Mouse (Mus musculus) hindbrain, embryonic 14.5 days (tissue): ENCODE data around the gene Dyrk1a. TPM values are rescaled to one million over a fixed set of nuclear protein-coding genes. Genes with fewer than 3 reads are reported as not detected.

Experiments used
- ATAC-seq: fragments of 200-750 bp; cut with Nextera tagmentation; 2 replicates; pipeline ENCODE4 v1.8.0; 2017; ENCODE audit warnings: moderate number of reproducible peaks, mild to moderate bottlenecking, moderate TSS enrichment, moderate library complexity; ENCODE audit not compliant: low FRiP score
- DNase-seq: peaks from one replicate; pipeline ENCODE4 v3.0.0-alpha.2; 2015; ENCODE audit warnings: low spot score
- H3K27ac ChIP-seq: fragments of 300-500 bp; sonication (generic); 2 replicates; pipeline ENCODE4 v1.5.1; 2014; ENCODE audit warnings: mild to moderate bottlenecking, moderate library complexity
- H3K27me3 ChIP-seq: fragments of 300-500 bp; sonication (generic); 2 replicates; pipeline ENCODE4 v1.6.1; 2014; ENCODE audit warnings: mild to moderate bottlenecking, low read length, mixed read lengths; ENCODE audit not compliant: control insufficient read depth, insufficient read depth
- H3K36me3 ChIP-seq: fragments of 300-500 bp; sonication (generic); replicated peaks from 2 replicates; pipeline ENCODE4 v1.6.1; 2014; ENCODE audit not compliant: control insufficient read depth, insufficient read depth
- H3K4me1 ChIP-seq: fragments of 300-500 bp; sonication (generic); replicated peaks from 2 replicates; pipeline ENCODE4 v1.6.1; 2014; ENCODE audit warnings: antibody characterized with exemption, low read length, mixed read lengths; ENCODE audit not compliant: control insufficient read depth, insufficient read depth
- H3K4me2 ChIP-seq: fragments of 300-500 bp; sonication (generic); replicated peaks from 2 replicates; pipeline ENCODE4 v1.6.1; 2014; ENCODE audit warnings: mild to moderate bottlenecking, moderate library complexity
- H3K4me3 ChIP-seq: fragments of 300-500 bp; sonication (generic); replicated peaks from 2 replicates; pipeline ENCODE4 v1.5.1; 2014; ENCODE audit warnings: mild to moderate bottlenecking, low read length
- H3K9ac ChIP-seq: fragments of 300-500 bp; sonication (generic); 2 replicates; pipeline ENCODE4 v1.6.1; 2014
- H3K9me3 ChIP-seq: fragments of 300-500 bp; sonication (generic); 2 replicates; pipeline ENCODE4 v1.6.1; 2016; ENCODE audit warnings: low read length; ENCODE audit not compliant: control insufficient read depth
- WGBS: fragments of 180-500 bp; shearing (Covaris S2); extraction: QIAGEN DNeasy Blood & Tissue Kit; methylation state at CpG from one replicate; pipeline ENCODE4 v1.1.7; 2014; 5-methylcytosine and 5-hydroxymethylcytosine counted together
- polyA plus RNA-seq: library from polyadenylated mRNA; unstranded; fragments of >200 nt; fragmentation: Nextera tagmentation; extraction: Ambion mirVana; gene quantifications from 2 replicates; pipeline ENCODE4 v1.2.1, GENCODE M21; 2014

Gene Dyrk1a
- polyA plus RNA-seq, 1 experiment from 2014 or later: 14.0 TPM

DNA sequence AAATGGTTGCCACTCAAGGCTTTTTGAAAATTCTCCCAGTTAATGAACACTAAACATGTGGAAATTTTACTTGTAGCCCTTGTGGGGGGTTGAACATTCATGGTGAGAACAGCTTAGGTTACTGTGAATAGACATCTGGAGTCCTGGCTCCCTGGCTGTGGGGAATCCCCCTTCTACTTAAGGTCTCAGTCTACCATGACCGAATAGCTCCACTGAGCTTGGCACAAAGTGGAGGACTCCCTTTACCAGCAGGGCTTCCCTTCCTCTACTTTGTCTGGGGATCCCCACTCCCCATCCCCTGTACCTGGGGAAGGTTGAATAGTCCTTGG is 167.5 kb downstream of the Dyrk1a start:
- Histone ChIP-seq H3K27ac (no peak overlapping the region), H3K36me3 (no peaks in the 10 kb centered on the region), H3K9me3 (no peaks in the 10 kb centered on the region), H3K4me3 (no peak overlapping the region), H3K9ac (no peak overlapping the region), H3K4me2 (no peak overlapping the region), H3K27me3 (no peaks in the 10 kb centered on the region), H3K4me1 (no peaks in the 10 kb centered on the region)
- DNase-seq (no peak), ATAC-seq (no peak)
- 86% methylated on average over 1 of the region's 1 CpGs for WGBS

- H3K27ac ChIP-seq: no peak overlapping the region
- no peak for ATAC-seq
These were observed 174.2 kb downstream of the Dyrk1a start for GRCm38 (mm10) chr16:94743853-94744501.

DNA sequence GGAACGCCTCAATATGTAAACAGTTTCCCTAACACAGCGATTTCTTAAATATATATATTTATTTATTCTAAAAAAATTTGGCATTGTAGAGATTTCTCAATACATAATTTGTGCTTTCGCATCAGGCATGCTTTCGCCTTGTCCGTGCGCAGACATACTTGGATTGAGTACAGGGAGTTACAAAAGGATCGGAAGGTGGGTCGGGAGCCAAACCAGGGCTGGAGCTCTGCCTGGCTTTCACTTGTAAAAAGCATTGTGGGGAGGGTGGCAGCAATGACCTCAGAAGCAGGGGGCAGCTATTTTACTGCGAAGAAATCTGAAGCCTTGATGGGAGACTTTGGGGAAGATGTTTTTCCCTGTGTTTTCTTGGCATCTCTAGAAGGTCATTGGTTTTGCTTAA is 175.2 kb downstream of the Dyrk1a start:
- Histone ChIP-seq H3K9me3 (no peaks in the 10 kb centered on the region), H3K27ac (no peak overlapping the region), H3K27me3 (no peaks in the 10 kb centered on the region), H3K36me3 (no peaks in the 10 kb centered on the region), H3K4me1 (0 out of 2 replicates have a peak, but pooled peaks cover 3% of the 10 kb centered on the region), H3K4me2 (no peak overlapping the region), H3K4me3 (no peak overlapping the region), H3K9ac (no peak overlapping the region)
- DNase-seq (no peak), ATAC-seq (no peak)
- 67% methylated on average over 9 of the region's 9 CpGs for WGBS

More at GRCm38 (mm10) chr16:94743853-94744501, 174.2 kb downstream of the Dyrk1a start:
- peak overlapping the region; percentile 31 for H3K4me2 ChIP-seq
- peak; percentile 56 for DNase-seq
- H3K9me3 ChIP-seq: no peaks in the 10 kb centered on the region
- 0 out of 2 replicates have a peak, but pooled peaks cover 3% of the 10 kb centered on the region for H3K4me1 ChIP-seq
- no peak overlapping the region for H3K9ac ChIP-seq
- 4% methylated on average over 11 of the region's 11 CpGs for WGBS
- H3K36me3 ChIP-seq: no peaks in the 10 kb centered on the region
- no peaks in the 10 kb centered on the region for H3K27me3 ChIP-seq
- no peak overlapping the region for H3K4me3 ChIP-seq

Other genes with a start within 250 kb of the Dyrk1a start
- 0.76 and 1.3 TPM in 2 replicates for gene Ripply3, start 241.6 kb upstream of the Dyrk1a start, polyA plus RNA-seq
- 1,054 and 1,085 TPM in 2 replicates for gene Ttc3, start 199.4 kb upstream of the Dyrk1a start, polyA plus RNA-seq
- 88.4 and 103 TPM in 2 replicates for gene Pigp, start 198.2 kb upstream of the Dyrk1a start, polyA plus RNA-seq
- gene Vps26c, start 43.2 kb upstream of the Dyrk1a start, polyA plus RNA-seq: 85.4 and 89.2 TPM in 2 replicates